Mouse (Mus musculus) cerebellum, postnatal 25 days (tissue): ENCODE measurements around the gene Epb41l3.
A peak's percentile ranks its signal among the peaks of the same experiment; 100 is the strongest.

Experiments
- DNase-seq, 2 experiments: peaks; one replicate each; pipeline ENCODE4 v3.0.0; 2021; ENCODE audit warnings: mixed read lengths in 2 of 2

Epb41l3 gene

DNA sequence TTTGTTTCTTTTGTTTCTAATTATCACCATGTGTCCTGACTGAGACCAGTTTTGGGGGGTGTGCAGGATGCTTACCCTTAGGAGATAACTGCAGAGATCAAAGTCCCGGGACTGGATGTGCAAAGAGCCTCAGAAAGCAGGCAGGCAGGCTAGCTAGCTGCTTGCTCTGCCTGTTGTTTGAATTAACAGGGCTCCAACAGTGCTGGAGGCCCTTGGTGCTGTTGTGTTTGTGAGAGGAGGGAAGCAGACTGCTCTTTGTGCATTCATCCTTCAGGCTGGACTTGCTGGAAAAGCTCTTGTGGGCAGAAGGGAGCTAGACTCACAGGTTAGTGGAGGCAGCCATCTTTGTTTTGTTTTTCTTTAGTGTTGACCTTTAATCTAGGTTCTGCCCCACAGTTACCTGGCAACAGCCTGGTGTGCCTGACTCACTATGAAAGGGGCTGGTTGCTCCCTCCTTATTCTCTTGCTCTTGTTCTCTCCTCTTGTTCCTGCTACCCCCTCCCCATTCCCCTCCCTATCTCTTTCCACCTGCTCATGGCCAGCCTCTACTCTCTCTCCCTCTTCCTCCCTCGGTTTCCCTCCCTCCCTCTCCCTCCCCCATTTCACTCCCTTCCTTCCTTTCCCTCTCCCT, 117.5 kb downstream of the Epb41l3 start:
- no peak for DNase-seq

DNA sequence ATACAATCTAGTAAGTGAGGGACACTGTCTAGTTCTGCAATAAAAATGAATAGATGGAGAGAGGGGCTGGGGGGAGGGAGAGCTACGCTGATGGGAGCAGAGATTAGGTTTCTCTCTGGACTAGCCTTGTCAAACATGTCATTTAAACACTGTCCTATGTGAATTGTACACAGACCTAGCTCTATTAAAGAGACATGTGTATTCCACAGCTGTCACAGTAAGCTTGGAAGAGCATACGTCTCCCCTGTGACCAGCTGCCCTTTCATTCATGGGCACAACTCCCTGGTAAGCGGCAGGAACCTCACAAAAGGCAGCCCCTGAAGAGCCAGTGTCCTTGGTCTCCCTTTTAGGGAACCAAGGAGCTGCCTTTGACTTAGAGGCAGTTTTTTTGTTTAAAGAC, 119.1 kb downstream of the Epb41l3 start:
- DNase-seq: no peak

DNA sequence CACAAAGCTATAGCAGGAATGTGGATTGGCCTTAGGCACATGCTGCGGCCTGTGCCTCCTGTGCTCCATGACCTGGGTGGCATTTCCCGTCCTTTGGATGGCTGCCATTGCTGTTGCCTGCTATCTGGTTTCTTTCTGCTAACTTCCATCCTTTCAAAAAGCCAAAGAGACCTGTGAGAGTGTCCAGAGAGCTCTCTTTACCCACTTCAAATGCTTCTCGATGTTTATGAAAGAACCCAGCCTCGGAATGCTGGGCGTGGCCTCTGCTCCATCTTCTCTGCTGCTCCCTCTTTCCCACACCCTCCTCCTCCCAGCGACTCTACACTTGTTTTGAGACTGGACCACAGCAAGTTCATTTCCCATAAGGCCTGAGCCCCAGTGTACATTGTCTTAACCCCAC, 120.3 kb downstream of the Epb41l3 start:
- DNase-seq: no peak

DNA sequence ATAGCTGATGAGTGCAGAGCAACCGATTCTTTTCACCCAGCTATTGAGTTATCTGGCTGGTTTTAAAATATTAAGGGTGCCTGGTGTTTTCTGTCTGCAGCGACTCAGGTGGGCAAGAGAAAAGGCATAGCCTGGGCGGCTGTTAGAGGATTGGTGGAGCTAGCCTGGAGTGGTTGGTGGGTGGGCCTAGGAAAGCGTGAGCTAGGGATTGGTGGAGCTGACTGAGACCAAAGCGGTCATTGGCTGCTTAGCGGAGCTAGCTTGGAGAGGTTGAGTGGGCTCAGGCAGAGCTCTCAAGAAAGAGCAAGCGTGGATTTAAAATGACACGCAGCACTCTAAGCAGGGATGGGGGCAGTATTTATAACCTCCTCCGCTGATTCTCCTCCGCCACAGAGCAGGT, 121.2 kb downstream of the Epb41l3 start:
- DNase-seq: no peak

DNA sequence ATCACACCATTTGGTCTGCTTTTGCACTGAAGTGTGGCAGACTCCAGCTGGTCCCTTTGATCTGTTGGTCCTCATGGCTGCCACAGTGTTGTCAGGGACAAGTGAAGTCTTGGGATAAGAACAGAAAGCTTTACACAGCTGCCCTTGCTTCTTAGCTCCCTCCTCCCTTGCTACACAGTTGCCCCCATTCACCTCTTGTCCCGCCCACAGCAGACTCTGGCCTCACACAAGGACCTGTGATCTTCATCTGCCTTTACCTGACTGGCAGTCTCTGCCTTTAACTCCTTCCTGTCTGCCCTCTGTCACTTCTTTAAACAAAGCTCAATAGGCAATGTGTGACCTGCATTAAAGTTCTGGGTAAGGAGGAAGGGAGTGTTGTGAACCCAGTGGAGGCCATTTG, 123.3 kb downstream of the Epb41l3 start:
- no peak for DNase-seq

DNA sequence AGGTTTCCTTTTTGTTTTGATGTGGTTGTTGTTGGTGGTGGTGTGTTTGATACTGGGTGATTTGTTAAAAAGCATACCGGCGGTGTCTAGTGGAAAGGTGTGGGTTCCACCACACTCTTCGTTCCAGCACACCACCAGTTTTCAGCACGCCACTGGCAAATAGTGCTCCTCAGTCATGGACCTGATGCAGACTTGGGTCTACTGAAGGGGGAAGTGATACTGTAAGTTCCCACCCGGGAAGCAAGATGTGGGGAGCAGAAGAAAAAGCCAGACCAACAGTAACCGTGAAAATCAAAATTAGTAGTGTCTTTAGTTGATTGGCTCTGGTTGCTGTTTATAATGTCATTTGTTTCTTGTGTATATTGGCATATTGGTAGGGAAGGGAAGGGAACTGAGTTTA, 124.3 kb downstream of the Epb41l3 start:
- no peak for DNase-seq

DNA sequence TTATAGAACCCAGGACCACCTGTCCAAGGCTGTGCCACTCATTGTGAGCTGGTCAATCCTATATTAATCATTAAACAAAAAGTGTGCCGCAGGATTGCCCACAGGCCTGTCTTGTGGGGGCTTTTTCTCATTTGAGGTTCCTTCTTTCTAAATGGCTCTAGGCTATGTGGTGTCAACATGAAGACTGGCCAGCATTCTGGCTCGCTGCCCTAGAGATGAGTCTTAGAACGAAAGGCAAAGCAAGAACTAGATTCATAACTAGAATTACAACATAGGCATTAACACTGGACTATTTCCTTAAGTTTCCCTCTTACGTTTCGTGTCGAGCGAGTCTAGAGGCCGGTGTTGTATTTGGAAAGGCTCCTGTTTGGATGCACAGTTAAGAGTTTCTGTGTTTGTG, 125.5 kb downstream of the Epb41l3 start:
- peak; percentile 25 to 61 for DNase-seq

DNA sequence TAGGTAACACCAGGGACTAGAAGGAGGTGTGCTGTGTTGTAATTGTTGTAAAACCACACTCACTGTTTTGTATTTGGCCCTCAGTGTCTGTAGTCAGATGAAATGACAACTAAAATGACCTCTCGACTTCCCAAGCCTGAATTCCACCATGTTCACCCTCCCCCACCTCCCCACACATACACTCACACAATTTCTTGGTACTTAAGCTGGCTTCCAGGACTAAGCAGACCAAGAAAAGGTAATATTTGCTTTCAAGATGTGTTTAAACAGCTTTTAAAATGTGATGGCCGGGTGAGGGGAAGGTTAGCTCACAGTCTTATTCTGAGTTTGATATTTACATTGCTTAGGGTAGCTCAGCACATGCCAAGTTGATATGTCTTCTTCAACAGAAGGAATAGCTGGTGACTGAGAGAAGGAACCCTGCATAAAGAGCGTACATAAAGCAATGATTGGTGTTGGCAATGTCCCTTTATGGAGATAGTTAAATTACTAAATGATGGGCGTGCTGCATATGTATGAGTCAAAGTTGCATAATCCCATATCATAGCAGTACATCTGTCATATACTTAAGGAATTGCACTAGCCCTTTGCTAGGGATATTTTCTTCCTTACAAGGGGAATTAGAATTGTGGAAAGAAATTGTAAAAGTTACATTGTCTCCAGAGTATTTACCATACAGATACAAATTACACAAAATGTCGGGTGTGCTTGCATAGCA, 130.0 kb downstream of the Epb41l3 start:
- DNase-seq: no peak

DNA sequence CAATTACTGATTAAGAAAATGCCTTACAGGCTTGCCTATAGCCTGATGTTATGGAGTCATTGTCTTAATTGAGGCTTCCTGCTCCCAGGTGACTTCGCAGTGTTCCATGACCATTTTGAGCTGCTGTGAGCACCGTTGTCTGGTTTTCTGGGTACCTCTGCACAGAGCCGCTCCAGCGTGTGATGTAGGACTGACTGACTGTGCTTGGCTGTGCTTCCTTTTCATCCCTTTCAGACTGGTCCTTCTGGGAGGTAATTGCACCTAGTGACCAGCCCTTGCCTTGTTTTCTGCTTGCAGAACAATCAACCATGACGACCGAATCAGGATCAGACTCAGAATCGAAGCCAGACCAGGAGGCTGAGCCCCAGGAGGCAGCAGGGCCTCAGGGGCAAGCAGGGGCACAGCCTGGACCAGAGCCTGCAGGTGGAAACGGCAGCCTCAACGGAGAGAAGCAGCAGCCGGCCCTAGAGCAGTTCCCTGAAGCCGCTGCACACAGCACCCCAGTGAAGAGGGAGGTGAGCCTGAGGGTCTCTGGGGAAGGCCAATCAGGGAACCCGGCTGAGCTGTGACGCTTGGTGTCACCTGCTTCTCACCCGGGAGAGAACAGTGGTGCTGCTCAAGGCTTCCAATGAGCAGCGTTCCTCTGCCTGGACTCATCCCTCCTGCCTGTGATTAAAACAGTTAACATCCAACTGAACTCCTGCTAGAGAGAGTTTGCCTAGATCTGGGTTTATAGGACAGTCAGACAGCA, 132.3 kb downstream of the Epb41l3 start:
- peak in 1 of 2 experiments; percentile 25 for DNase-seq

DNA sequence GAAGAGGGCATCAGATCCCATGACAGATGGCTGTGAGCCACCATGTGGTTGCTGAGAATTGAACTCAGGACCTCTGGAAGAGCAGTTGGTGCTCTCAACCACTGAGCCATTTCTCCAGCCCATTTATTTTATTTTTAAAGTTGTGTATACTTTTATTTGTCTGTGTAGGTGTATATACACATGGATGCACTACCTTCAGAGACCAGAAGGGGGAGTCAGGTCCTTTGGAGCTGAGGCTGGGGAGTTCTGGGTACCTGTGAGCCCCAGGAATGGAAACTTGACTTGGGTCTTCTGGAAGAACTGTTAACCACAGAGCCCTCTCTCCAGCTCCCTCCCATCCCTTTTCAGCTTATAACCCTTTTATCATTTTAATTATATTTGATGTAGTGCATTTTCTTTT, 135.6 kb downstream of the Epb41l3 start:
- no peak for DNase-seq

DNA sequence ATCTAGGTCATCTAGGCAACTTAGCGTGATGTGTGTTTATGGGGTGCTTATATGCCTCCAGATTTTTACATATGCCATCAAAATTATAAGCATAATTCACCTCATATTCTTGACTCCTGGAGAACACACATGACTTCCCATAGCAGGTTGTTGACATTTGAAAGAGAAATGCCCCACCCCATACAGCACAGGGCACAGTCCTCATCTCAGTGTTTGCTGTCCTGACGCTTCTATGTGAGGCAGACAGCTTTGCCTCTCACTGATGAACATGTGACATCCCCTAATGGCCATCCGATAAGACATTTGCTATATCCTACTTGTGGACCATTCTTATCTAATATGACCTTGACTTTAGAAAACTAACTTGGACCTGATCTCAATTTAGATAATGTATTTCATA, 140.6 kb downstream of the Epb41l3 start:
- no peak for DNase-seq

DNA sequence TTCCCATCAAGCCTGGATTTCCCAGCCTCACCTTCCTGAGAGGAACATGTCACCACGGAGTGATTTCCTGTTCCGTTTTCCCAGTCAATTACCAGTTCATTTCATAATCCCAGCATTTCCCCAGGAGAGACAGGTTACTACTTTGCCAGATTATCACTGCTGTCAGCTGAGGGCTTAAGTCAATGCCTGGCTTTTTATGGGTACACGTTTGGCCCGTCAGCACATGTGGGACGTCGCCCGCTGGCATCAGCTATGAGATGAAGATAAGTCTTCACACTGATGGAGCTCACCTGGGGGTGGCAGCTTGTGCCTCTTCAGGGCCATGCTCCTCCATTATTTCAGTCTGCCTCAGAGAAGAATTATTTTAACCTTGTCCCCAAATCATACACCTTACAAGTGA, 145.4 kb downstream of the Epb41l3 start:
- DNase-seq: no peak

DNA sequence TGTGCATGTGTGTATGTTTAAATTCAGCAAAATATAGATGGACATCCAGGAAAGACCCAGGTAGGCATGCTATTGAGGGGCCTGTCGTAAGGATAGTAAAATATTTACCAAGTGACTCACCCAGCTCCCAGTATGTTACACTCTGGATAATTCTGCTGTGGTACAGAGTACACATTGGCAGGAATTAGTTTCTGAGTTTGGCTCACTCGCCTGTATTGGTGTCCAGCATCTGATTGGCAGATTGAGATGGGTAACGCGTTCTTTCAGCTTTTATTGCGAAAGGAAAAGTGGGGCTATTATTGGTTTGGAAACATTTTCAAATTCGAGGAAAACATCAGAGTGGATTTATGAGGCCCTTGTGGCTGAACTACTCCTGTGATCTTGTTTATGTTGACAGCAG, 145.9 kb downstream of the Epb41l3 start:
- DNase-seq: no peak

DNA sequence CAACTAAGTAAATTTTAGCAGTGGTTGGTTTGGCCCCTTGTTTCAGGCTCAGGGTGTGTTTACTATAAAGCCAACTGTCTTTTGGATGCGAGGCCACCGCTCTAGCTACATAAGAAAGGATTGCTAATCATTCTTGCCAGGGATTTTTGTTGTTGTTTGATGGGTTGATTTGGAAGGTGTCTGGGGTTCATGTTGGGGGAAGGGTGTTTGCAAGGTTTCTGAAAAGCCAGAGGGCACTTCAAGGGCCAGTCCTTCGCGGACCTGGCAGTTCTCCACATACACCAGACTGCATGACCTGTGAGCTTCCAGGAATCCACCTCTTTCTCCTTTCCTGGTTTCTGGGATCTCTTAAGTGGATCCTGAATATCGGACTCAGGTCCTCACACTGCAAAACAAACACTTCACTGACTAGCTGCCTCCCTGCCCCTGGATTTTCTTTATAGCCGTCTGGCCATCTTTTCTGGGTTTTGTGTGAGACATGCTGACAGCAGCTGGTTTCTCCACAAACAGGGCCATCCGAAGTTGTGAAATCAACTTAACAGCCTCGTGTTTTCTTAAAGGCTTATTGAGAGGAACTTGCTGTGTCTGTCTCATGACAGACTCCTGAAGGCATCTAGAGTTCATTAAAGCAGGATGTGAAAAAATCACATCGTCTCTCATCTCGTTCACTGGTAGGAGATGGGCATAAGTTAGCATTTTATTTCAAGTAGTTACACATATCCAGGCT, 146.6 kb downstream of the Epb41l3 start:
- no peak for DNase-seq

DNA sequence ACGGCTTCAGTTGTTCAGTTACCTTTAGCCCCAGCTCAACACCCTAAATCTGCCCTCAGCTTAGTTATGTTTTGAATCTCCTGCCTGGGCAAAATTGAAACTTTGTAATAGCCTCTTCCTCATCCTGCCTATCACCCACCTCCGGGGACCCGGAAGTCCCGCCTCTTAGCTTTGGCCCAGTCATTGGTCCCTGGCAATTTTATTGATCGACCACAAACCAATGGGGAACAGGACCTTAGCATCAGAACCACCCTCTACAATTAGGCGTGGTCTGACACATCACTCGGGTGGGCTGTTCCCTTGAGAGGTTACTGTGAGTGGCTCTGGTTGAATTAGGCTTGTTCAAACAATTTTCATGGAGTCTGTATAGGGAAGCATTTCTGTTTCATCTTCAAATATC, 150.5 kb downstream of the Epb41l3 start:
- no peak for DNase-seq

DNA sequence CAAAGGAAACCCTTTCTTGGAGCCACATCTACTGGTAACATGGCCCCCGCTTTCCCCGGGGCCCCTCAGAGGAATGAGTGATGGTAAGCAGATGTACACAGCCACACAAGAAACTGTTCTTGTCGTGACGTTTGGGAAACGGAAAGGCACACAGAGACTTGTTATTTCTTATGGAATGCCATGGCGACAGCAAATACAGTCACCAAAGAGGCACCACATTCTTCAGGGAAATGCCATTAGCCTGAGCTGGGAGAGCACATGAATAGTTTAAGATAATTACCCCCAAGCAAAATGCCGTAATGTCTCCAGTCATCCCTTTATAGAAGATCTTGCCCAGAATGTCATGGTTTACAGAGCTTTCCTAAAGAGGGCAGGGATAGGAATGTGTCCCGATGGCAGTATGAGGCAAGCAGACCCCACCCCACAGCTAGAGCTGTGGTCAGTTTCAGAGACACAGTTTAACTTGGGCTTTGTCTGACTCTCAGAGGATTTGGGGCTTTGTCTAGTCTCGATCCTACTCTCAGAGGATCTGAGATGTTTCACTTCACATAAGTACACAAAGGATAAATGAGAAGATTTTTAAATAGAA, 152.0 kb downstream of the Epb41l3 start:
- no peak for DNase-seq

DNA sequence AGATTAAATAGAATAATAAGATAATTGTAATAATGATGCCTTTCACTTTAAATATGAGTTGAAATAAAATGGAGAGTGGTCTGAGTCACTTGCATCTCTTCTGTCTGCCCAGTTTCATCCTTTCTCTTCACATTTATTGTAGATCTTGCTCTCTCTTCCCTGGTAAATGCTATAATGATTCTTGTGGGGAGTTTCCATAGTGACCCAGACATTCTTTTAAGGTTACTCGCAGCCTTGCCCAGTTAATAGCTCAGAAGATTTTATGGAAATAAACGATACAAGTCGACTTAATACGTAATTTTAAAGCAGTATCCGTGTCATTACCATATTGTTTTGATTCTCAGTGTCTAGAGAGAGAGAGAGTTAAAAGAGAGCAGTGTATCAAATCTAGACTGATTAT, 154.0 kb downstream of the Epb41l3 start:
- no peak for DNase-seq

DNA sequence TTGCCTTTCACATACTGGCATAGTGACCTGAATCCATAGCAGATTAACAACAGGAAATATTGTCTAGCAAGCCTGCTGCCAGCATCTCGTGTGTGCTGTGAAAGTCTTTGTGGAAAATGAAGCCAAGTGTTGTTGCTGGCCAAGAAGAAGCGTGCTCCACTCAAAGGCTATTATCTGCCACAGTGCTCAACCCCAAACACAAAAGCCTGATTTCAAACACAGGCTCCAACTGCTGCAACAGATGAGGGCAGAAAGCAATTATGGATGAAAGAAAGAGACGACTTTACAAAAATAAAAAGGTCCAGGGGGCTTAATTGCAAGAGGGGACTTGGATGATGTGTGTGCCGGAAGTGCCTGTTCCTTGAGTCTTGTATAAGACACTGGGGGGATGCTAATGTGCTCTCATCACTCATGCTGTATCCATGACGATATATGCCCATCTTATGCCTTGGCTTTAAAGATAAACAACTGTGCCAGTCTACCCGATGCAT, 154.7 kb downstream of the Epb41l3 start:
- DNase-seq: peak; percentile 38 to 43

DNA sequence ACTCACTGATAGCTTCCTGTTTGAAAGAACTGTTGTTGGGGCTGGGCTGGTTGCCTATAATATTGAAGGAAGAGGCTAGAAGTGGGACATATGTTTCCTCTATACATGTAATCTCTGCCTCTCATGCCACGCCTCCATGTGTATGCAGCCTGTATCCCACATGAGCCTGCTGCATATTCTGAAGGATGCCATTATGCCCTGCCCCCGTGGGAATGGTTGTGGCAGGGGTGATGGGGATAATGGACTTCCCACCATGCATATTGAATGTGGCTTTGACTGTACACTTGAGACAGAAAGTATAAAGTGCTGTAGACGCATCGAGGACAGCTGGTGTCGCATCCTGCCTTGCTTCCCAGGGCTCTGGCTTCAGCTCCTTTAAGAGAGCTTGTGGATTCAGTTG, 155.9 kb downstream of the Epb41l3 start:
- DNase-seq: peak; percentile 24 to 28

DNA sequence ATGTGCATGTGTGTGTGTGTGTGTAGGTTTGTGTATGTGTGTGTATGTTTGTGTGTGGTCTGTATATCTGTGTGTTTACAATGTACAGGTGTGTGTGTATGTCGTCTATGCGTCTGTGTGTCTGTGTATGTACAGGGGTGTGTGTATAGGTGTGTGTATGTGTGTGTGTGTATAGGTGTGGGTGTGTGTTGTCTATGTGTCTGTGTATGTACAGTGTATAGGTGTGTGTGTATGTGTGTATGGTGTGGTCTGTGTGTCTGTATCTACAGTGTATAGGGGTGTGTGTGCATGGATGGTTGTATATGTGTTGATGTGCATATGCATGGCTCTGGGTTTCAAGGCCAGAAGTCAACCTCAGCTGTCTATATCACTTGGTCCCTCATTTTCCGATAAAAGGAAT, 161.7 kb downstream of the Epb41l3 start:
- DNase-seq: no peak

DNA sequence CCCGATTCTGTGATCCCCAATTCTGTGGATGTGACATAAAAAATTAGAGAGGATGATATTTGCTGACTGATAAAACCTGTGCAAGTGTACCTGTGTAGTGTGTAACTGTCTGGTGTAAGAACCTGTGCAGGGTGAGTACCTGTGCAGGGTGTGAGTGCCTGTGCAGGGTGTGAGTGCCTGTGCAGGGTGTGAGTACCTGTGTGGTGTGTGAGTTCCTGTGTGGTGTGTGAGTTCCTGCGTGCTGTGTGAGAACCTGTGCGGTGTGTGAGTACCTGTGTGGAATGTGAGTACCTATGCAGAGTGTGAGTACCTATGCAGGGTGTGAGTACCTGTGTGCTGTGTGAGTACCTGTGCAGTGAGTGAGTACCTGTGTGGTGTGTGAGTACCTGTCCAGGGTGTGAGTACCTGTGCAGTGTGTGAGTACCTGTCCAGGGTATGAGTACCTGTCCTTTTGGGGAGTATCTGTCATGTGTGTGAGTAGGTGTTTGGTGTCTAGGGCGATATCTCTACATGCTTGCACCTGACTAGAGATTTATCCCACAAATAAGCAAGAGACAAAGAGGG, 163.4 kb downstream of the Epb41l3 start:
- no peak for DNase-seq

DNA sequence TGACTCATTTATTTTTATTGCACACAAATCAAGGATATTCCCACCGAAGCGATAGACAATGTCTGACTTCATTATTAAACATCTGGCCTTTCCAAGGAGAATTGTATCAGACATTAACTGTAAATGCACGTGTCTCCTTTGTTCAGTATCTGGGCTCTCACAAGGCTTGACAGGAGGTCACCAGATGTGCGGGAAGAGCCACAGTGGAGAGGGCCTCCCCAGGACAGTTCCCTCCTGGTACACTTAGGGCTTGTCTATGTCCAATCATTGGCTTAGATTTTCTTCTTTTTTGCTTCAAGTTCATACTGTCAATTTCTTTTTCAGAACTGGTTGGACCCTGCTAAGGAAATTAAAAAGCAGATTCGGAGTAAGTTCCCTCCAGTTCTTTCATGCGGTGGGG, 163.9 kb downstream of the Epb41l3 start:
- DNase-seq: no peak

DNA sequence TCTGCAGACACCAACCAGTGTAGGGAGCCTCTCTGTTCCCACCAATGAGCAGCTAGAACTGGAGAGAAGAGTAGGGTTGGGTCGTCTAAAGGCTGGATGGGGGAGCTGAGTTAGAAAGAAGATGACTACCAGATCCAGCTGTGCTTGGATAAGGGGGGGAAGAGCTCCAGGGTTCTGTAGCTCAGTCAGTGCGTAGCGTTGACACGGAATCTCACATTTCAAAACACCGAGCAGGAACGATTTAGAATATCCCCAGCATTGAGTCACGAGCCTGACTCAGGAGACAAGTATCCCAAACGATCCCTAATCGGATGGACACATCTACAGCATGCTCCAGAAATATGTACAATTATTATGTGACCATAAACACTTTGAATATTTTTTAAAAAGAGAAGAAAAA, 180.4 kb downstream of the Epb41l3 start:
- no peak for DNase-seq
